Mouse (Mus musculus) lung, adult 2 months (tissue): ENCODE data around the gene Acyp1. TPM values are rescaled to one million over a fixed set of nuclear protein-coding genes. Genes with fewer than 3 reads are reported as not detected.
A peak's percentile ranks its signal among the peaks of the same experiment; 100 is the strongest.

Experiments
- DNase-seq: peaks from one replicate; pipeline ENCODE4 v3.0.0; 2022
- H3K4me1 ChIP-seq: fragments of 200-500 bp; 2 replicates; pipeline ENCODE4 v1.6.1; 2011; ENCODE audit warnings: low read length; ENCODE audit not compliant: control insufficient read depth, insufficient read depth
- H3K4me3 ChIP-seq: fragments of 200-500 bp; replicated peaks from 2 replicates; pipeline ENCODE3; 2011; ENCODE audit warnings: low read depth, mild to moderate bottlenecking, control low read depth, low read length; ENCODE audit errors: extremely low read depth
- CTCF ChIP-seq: fragments of 200-500 bp; IDR thresholded peaks from 2 replicates; pipeline ENCODE4 v1.5.1; 2011; ENCODE audit warnings: mild to moderate bottlenecking, low read length, control low read depth; ENCODE audit not compliant: insufficient read depth
- POLR2A ChIP-seq: fragments of 200-500 bp; IDR thresholded peaks from 2 replicates; pipeline ENCODE4 v1.6.1; 2011; ENCODE audit warnings: low read depth, mild to moderate bottlenecking, control low read depth, low read length, borderline replicate concordance; ENCODE audit errors: extremely low read depth
- WGBS: fragments of 180-500 bp; shearing (Covaris S2); methylation state at CpG from one replicate; pipeline ENCODE4 v1.1.7; 2018; 5-methylcytosine and 5-hydroxymethylcytosine counted together
- polyA plus RNA-seq: library from polyadenylated mRNA; depleted of rRNA; stranded (reverse); fragments of >200 nt; gene quantifications from 2 replicates; pipeline ENCODE4 v1.2.3, GENCODE M21; 2012; rRNA removed

Acyp1 gene
- 6.3 and 8.7 TPM in 2 replicates for polyA plus RNA-seq

DNA sequence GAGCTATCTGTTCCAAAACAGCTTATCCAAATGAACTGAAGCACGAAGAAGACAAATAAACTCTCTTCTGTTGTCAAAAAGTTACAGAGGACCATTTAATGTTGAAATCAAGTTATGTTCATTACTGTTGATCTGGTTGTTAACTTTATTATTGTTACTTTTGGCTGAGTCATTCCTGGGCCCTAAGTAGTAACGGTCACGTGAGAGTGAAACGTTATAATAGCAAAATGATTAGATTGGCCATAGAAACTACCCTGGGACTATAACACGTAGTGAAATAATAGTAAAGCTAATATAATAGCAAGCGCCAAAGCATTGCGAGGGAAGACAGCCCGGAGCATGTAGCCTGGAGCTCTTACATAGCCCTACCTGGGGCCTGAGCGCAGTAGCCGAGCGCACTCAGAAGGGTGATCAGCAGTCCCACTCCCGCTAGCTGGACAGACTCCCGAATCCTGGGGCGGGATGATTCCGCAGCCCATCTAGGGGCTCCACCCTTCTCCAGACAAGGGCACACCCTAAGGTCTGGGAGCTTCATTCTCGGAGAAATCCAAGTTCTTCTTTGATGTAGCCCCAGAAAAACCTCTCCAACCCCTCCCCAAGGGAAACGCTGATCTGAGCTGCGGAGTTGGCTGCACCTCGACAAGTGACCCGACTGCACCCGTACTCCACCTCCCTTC lies at the start of gene Acyp1:
TSS of gene Acyp1 (minus strand) at position 630 of the 677 bp plus-strand sequence.
- WGBS: 8% methylated on average over 21 of the region's 21 CpGs
- H3K4me1 ChIP-seq: peaks cover 5% of the 10 kb centered on the region
- peak within 1 kb of the TSS; percentile 72 for H3K4me3 ChIP-seq
- TF ChIP-seq CTCF: no peak
- TF ChIP-seq POLR2A: no peak; the same call in 1 of the 2 replicates
- peak; percentile 72 for DNase-seq

DNA sequence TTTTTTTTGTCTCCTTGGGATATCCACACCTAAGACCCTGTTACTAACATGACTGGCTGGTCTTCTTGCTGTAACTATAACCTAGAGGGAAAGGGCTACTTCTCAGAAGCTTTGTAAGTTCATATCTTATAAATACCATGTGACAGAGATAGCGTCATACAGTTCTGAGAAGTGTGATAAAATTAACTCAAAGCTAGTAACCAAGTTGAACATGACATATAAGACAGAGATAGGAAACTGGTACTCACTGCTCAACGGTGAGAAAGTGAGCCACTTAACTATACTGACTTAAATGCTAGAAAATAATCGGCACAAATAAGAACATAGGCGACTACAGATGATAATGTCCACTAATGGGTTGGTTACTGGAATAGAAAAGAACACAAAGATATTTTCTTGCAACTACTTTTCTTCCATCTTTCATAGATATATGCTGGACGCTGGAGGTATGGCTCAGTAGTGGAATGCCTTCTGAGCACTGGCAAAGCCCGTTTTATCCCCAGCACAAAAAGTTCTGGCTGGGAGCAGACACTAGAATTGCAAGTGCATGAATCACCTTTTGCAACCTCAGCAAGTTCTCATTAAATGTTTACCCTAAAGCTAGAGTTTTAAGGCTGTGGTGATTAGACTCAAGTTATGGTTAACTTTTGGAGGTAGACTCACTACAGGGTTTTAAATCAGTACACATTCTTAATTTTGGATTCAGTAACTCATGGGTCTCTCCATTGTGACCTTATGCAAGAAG lies 49.5 kb upstream of the Acyp1 start:
- TF ChIP-seq CTCF: no peak
- TF ChIP-seq POLR2A: no peak
- peaks cover 7% of the 10 kb centered on the region; the same call in 1 of the 2 replicates for H3K4me1 ChIP-seq
- DNase-seq: no peak
- 74% methylated on average over 6 of the region's 6 CpGs for WGBS
- H3K4me3 ChIP-seq: no peak overlapping the region

DNA sequence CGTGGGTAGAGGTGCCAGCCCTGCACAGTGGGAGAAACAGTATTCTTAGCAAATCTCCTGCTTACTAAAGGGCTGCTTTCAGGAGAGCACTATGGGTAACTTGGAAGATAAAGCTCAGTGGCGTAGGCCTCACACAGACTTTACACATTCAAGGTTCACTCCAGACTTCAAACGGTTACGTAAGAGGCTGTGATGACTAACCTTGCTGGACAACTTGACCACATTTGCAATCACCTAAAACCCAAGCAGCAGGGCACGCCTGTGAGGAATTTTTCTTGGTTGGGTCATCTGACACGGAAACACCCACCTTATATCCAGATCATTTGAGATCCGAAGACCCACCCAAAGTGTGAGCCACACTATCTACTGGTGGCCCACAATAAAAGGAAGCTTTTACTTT lies 41.9 kb upstream of the Acyp1 start:
- Histone ChIP-seq H3K4me3 (no peak overlapping the region), H3K4me1 (no peaks in the 10 kb centered on the region)
- no peak for DNase-seq
- WGBS: 71% methylated on average over 7 of the region's 7 CpGs
- TF ChIP-seq CTCF (no peak), POLR2A (no peak)

DNA sequence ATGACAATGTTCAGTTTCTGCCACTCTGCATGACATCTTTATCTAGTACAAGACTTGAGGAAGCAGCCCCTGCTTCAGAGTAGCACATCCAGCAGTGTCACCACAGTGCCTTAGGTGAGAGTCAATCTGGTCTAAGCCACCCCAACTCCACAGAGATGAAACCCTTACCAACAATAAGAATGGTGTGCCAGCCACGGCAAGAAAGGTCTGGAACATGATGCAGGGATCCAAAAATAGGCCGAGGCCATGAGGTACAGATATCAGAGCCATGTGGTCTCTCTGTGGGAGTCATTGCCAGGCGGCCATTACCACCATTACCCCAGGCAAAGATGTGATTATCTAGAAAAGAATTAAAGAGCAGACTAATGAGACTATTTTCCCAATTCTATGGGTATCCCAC lies 20.4 kb upstream of the Acyp1 start:
- WGBS: 78% methylated on average over 3 of the region's 3 CpGs
- Histone ChIP-seq H3K4me3 (no peak overlapping the region), H3K4me1 (no peaks in the 10 kb centered on the region)
- TF ChIP-seq POLR2A (no peak), CTCF (no peak)
- DNase-seq: no peak

DNA sequence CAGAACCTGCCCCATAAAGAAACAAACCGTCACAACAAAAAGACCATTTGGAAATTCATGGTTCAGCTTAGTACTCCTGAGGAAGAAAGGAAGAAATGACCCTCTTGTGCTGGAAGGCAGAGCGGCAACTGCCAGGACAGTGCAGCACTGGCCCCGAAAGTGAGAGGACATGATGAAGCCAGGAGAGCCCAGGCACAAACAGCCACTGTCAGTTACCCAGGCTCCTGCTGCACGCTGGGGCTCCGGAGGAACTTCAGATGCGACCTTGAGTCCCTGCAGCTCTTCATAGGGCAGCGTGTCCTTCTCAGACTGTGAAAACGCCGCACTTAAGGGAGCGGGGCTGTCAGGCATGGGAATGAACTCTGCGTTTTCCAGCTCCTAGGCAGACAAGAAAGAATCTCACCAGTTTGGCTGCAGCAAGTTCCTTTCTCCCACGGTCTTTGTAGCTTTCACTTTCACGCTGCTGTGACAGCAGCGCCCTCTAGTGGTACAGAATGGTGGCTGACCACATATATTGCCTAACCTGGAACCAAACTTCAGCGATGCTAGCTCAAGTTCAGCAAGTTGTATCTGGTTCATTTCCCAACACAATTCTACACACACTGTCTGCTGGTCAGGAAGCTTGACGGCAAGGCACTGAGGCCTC lies 17.1 kb upstream of the Acyp1 start:
- DNase-seq: peak; percentile 80
- WGBS: 35% methylated on average over 16 of the region's 16 CpGs
- TF ChIP-seq CTCF: peak; percentile 99
- TF ChIP-seq POLR2A: 0 out of 2 replicates have a peak, but pooled peaks have one; percentile 13
- H3K4me1 ChIP-seq: no peaks in the 10 kb centered on the region
- peak overlapping the region; percentile 38 for H3K4me3 ChIP-seq

DNA sequence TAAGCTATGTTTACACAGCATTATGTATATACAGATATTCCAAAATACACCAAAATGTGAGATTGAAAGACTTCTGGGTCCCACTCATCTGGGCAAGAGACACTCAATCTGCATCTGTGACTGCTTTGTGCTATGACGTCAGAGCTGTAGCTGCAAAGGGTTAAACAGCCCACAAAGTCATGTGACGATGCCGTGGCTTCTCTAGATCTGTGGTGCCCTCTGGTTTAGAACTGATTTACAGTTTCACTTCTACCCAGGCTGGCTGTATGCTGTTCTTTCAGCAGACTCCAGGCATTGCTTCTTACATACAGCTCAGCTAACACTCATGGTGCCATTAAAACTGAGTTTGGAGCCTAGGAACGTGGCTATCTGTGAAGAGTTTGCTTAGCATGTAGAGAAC lies 16.5 kb upstream of the Acyp1 start:
- TF ChIP-seq POLR2A (no peak), CTCF (no peak)
- WGBS: 53% methylated on average over 4 of the region's 4 CpGs
- H3K4me3 ChIP-seq: no peak overlapping the region
- DNase-seq: no peak
- no peaks in the 10 kb centered on the region for H3K4me1 ChIP-seq

DNA sequence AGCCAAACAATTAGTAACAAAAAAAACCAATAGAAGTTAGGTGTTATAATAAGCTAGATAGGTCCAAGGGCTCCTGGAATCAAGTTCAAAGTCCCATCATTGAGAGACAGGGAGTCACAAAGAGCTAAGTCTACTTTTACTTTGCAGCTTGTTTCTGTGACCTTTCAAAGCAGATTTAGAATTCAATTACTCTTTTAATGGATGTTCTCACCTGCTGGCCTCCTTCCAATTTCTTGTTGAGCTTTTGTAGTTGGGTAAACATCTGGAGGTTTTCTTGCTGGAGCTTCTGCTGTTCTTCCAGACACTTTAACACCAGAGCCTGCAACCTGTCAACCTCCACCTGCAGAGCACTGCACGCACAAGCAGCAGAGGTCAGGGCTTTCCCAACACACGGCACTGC lies 15.0 kb upstream of the Acyp1 start:
- no peaks in the 10 kb centered on the region for H3K4me1 ChIP-seq
- whole genome bisulfite sequencing: 75% methylated on average over 2 of the region's 2 CpGs

DNA sequence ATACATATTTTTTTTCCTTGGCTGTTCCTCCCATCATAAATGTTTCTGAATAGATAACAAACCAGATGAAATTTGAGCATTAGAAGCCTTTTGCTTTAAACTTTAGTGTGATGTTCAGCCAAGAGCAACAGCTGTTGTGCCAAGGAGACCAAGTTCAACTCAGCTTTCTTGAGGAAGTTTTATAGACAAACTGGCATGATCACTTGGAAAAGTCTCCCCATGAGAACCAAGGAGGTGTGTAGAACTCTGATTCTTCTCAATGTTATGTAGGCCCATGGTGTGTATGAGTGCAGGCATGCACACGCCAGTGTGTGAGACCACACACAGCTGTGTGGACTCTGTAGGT lies 10.6 kb upstream of the Acyp1 start:
- DNase-seq: no peak
- H3K4me1 ChIP-seq: no peaks in the 10 kb centered on the region
- TF ChIP-seq POLR2A (no peak), CTCF (no peak)
- 58% methylated on average over 1 of the region's 1 CpGs for WGBS
- H3K4me3 ChIP-seq: no peak overlapping the region

More for the DNA sequence above, 15.0 kb upstream of the Acyp1 start:
- no peak overlapping the region for H3K4me3 ChIP-seq
- DNase-seq: no peak
- no peak for TF ChIP-seq POLR2A
- TF ChIP-seq CTCF: no peak

DNA sequence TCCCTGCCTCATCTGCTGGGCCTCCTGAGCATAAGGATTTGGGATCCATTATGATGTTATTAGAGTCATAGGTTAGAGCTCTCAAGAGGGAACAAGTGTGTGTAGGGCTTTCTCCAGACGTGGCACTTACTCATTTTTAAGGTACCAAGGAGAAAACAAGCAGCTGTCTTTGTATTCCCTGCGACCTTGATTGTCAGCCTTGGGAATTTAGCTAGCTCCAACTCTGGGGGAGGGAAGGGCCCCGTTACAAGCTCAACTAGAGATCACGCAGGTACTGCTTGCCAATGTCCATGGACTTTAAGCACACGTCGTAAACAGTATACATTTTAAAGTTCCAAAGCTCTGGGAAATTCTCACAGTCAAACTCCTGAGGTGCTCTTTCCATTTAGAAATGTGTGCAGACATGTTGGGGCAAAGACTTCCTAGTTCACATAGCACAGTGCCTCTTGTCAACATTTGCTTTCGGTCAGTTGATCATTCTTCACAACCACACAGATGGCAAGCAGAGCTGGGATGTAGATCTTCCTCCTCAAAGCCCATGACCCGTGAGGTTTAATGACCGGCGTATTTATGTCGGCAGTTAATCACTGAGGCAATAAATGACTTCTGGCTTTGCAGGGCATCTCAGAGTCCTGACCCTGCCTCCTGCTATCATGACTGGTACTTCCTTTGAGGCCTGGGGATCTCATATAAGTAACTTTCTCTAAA lies 10.0 kb upstream of the Acyp1 start:
- 60% methylated on average over 11 of the region's 11 CpGs for WGBS
- Histone ChIP-seq H3K4me1 (no peaks in the 10 kb centered on the region), H3K4me3 (no peak overlapping the region)
- DNase-seq: no peak
- TF ChIP-seq POLR2A: no peak
